Mouse (Mus musculus): ENCODE results near the gene Fhit.

DNA sequence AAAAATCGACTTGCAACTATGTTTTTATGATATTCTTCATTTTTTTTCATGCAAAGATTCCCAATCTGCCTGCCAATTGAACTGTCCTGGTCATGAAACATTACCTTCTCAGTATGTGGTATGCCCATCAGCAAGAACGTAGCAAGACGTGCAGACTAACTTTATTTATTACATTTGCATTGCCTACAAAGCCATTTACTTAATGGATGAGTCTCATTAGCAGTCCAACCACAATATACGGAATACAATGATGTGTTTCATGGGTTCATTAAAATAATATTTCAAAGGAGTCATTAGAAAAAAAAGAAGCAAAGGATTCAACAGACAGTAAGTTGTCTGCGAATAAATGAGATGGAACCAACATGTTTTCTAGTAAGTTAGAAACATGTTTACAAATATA is 933.1 kb downstream of the Fhit start:
- TF ChIP-seq CTCF (IDR thresholded peaks at IDR 0.05; ENCODE audit: borderline replicate concordance, extremely low read depth, insufficient read depth, insufficient read length): no peak
- TF ChIP-seq POLR2A (IDR thresholded peaks at IDR 0.05; ENCODE audit: borderline replicate concordance, extremely low read depth, insufficient read depth, insufficient read length, poor library complexity, severe bottlenecking): no peak
